Mouse (Mus musculus) CH12.LX (cell line): Measurements from ENCODE around the gene Cd81. TPM values are rescaled to one million over a fixed set of nuclear protein-coding genes. Genes with fewer than 3 reads are reported as not detected.

ENCODE experiments used
- DNase-seq: peaks from one replicate; pipeline ENCODE4 v3.0.0-alpha.2; 2013; ENCODE audit errors: extremely low read depth
- H3K27ac ChIP-seq: 2 replicates; pipeline ENCODE4 v1.5.1; 2012; ENCODE audit warnings: low read depth, mild to moderate bottlenecking, control low read depth, moderate library complexity; ENCODE audit not compliant: insufficient read depth
- H3K27me3 ChIP-seq: replicated peaks from 2 replicates; pipeline ENCODE3; 2012; ENCODE audit warnings: inconsistent platforms
- H3K36me3 ChIP-seq, 2 experiments: replicated peaks in 1 of 2; 2 replicates each; pipeline versions ENCODE3 to v1.6.1; 2012; ENCODE audit warnings: inconsistent platforms in 1 of 2, low read length in 1 of 2, mild to moderate bottlenecking in 1 of 2, mixed read lengths in 1 of 2, moderate library complexity in 1 of 2; ENCODE audit not compliant: control insufficient read depth in 1 of 2, insufficient read depth in 1 of 2
- H3K4me1 ChIP-seq, 2 experiments: 2 replicates each; pipeline ENCODE4 v1.6.1; 2012; ENCODE audit warnings: inconsistent platforms in 1 of 2, moderate library complexity in 1 of 2; ENCODE audit not compliant: insufficient read depth in 2 of 2, control insufficient read depth in 1 of 2
- H3K4me2 ChIP-seq: 2 replicates; pipeline ENCODE4 v1.6.1; 2012; ENCODE audit warnings: low read depth, mild to moderate bottlenecking, control low read depth; ENCODE audit not compliant: poor library complexity, insufficient read depth, severe bottlenecking
- H3K4me3 ChIP-seq, 3 experiments: fragments of 150-350 bp in 1 of 3; sonication (generic) in 1 of 3; replicated peaks in 1 of 3; 2 replicates each; pipeline versions ENCODE3 to v1.5.1; 2011 to 2012; ENCODE audit warnings: low read depth in 2 of 3, low read length in 2 of 3, mild to moderate bottlenecking in 2 of 3, moderate library complexity in 2 of 3, control low read depth in 1 of 3, improper control_type of control experiment in 1 of 3, inconsistent platforms in 1 of 3, mixed read lengths in 1 of 3; ENCODE audit not compliant: poor library complexity in 1 of 3
- H3K79me2 ChIP-seq: replicated peaks from 2 replicates; pipeline ENCODE4 v1.6.1; 2012; ENCODE audit warnings: mild to moderate bottlenecking, moderate library complexity; ENCODE audit not compliant: control insufficient read depth, poor library complexity, insufficient read depth, severe bottlenecking; ENCODE audit errors: extremely low read depth
- H3K9ac ChIP-seq: 2 replicates; pipeline ENCODE4 v1.6.1; 2012; ENCODE audit warnings: low read depth, mild to moderate bottlenecking, control low read depth, moderate library complexity; ENCODE audit not compliant: insufficient read depth
- H3K9me3 ChIP-seq: replicated peaks from 2 replicates; pipeline ENCODE3; 2012; ENCODE audit warnings: low read length, inconsistent platforms, mixed read lengths
- BHLHE40 ChIP-seq: IDR thresholded peaks from 2 replicates; pipeline ENCODE4 v1.6.1; 2011; ENCODE audit warnings: mild to moderate bottlenecking, low read depth, low read length, improper control_type of control experiment
- CHD1 ChIP-seq: IDR thresholded peaks from 2 replicates; pipeline ENCODE4 v1.6.1; 2012; ENCODE audit warnings: low read depth, low read length, improper control_type of control experiment, inconsistent platforms
- CTCF ChIP-seq, 2 experiments: IDR thresholded peaks in 1 of 2; conservative IDR thresholded peaks in 1 of 2; 2 replicates each; pipeline ENCODE4 v1.5.1; 2011 to 2012; ENCODE audit warnings: low read depth in 2 of 2, low read length in 2 of 2, improper control_type of control experiment in 1 of 2, inconsistent platforms in 1 of 2, mild to moderate bottlenecking in 1 of 2, moderate library complexity in 1 of 2
- E2F4 ChIP-seq: IDR thresholded peaks from 2 replicates; pipeline ENCODE4 v1.6.1; 2011; ENCODE audit warnings: low read depth, low read length, improper control_type of control experiment; ENCODE audit not compliant: insufficient replicate concordance
- ELF1 ChIP-seq: IDR thresholded peaks from 2 replicates; pipeline ENCODE4 v1.6.1; 2014; ENCODE audit warnings: low read depth, mild to moderate bottlenecking, inconsistent platforms, low read length, improper control_type of control experiment
- IRF4 ChIP-seq: IDR thresholded peaks from 2 replicates; pipeline ENCODE4 v1.6.1; 2014; ENCODE audit warnings: low read depth, mild to moderate bottlenecking, inconsistent platforms, low read length, improper control_type of control experiment
- JUND ChIP-seq: conservative IDR thresholded peaks from 2 replicates; pipeline ENCODE4 v1.6.1; 2011; ENCODE audit warnings: low read depth, low read length, improper control_type of control experiment
- KAT2A ChIP-seq: IDR thresholded peaks from 2 replicates; pipeline ENCODE4 v1.6.1; 2012; ENCODE audit warnings: low read length, improper control_type of control experiment, inconsistent platforms; ENCODE audit not compliant: insufficient replicate concordance
- MAFK ChIP-seq: IDR thresholded peaks from 2 replicates; pipeline ENCODE4 v1.6.1; 2011; ENCODE audit warnings: low read length, improper control_type of control experiment; ENCODE audit not compliant: insufficient replicate concordance
- MAZ ChIP-seq: IDR thresholded peaks from 2 replicates; pipeline ENCODE4 v1.6.1; 2012; ENCODE audit warnings: low read depth, mild to moderate bottlenecking, inconsistent platforms, low read length, improper control_type of control experiment, moderate library complexity
- MEF2A ChIP-seq: IDR thresholded peaks from 2 replicates; pipeline ENCODE4 v1.6.1; 2014; ENCODE audit warnings: low read depth, mild to moderate bottlenecking, inconsistent platforms, low read length, improper control_type of control experiment, borderline replicate concordance
- MYC ChIP-seq: IDR thresholded peaks from 2 replicates; pipeline ENCODE4 v1.6.1; 2011; ENCODE audit warnings: low read depth, mild to moderate bottlenecking, improper control_type of control experiment, low read length
- NRF1 ChIP-seq: IDR thresholded peaks from 2 replicates; pipeline ENCODE4 v1.6.1; 2014; ENCODE audit warnings: low read depth, mild to moderate bottlenecking, inconsistent platforms, low read length, improper control_type of control experiment, moderate library complexity
- POLR2A ChIP-seq: IDR thresholded peaks from 2 replicates; pipeline ENCODE4 v1.6.1; 2011; ENCODE audit warnings: low read depth, mild to moderate bottlenecking, improper control_type of control experiment, low read length
- RAD21 ChIP-seq: IDR thresholded peaks from 2 replicates; pipeline ENCODE4 v1.6.1; 2011; ENCODE audit warnings: low read depth, mild to moderate bottlenecking, low read length, improper control_type of control experiment, moderate library complexity
- RCOR1 ChIP-seq: conservative IDR thresholded peaks from 2 replicates; pipeline ENCODE4 v1.6.1; 2012; ENCODE audit warnings: low read depth, mild to moderate bottlenecking, inconsistent platforms, low read length, improper control_type of control experiment
- USF1 ChIP-seq: IDR thresholded peaks from 2 replicates; pipeline ENCODE4 v1.6.1; 2014; ENCODE audit warnings: low read depth, mild to moderate bottlenecking, inconsistent platforms, low read length, improper control_type of control experiment
- ZC3H11A ChIP-seq: IDR thresholded peaks from 2 replicates; pipeline ENCODE4 v1.6.1; 2012; ENCODE audit warnings: low read depth, mild to moderate bottlenecking, inconsistent platforms, low read length, improper control_type of control experiment
- ZNF384 ChIP-seq: IDR thresholded peaks from 2 replicates; pipeline ENCODE4 v1.6.1; 2012; ENCODE audit warnings: low read depth, low read length, improper control_type of control experiment, inconsistent platforms
- dilution Hi-C: fragments of 300-500 bp; cut with MboI; formaldehyde crosslinking; loops from 2 replicates; pipeline ENCODE4 v1.14.3; 2020; ENCODE audit warnings: low sequenced_read_pairs; ENCODE audit not compliant: extremely low pct_unique_long_range_greater_than_20kb, extremely low pct_ligation_motif_present
- in situ Hi-C: fragments of 300-500 bp; cut with MboI; formaldehyde crosslinking; loops from 3 replicates; pipeline ENCODE4 v1.14.3; 2019; ENCODE audit warnings: low sequenced_read_pairs, low pct_ligation_motif_present, low pct_unique_long_range_greater_than_20kb, mixed read lengths
- polyA plus RNA-seq: library from polyadenylated mRNA; unstranded; fragments of >175 nt; gene quantifications from 2 replicates; pipeline ENCODE4 v1.2.1, GENCODE M21; 2012; ENCODE audit warnings: low read depth; ENCODE audit not compliant: insufficient read length
- total RNA-seq, 2 experiments: library from RNA; depleted of rRNA; stranded (reverse); fragments of 300-350 nt in 1 of 2; fragments of >200 nt in 1 of 2; gene quantifications; 2 replicates each; pipeline ENCODE4 v1.2.3; 2012 to 2014

Cd81 gene
- total and polyA plus RNA-seq, 3 experiments = 318 to 352 (median 327) TPM

- no peak for TF ChIP-seq E2F4
- no peak for TF ChIP-seq MYC
- TF ChIP-seq JUND = no peak
- no peak for TF ChIP-seq ZC3H11A
- no peak for TF ChIP-seq KAT2A
- no peak for TF ChIP-seq ELF1
- TF ChIP-seq MAZ = no peak
- no peak for TF ChIP-seq ZNF384
- no peak for TF ChIP-seq POLR2A
- TF ChIP-seq CHD1 = no peak
- no peak for TF ChIP-seq USF1
- no peak for TF ChIP-seq CTCF (conservative IDR thresholded peaks at IDR 0.05 in 1 of 2, IDR thresholded peaks at IDR 0.05 in 1 of 2; ENCODE audit: low read depth in 2 of 2, low read length in 2 of 2)
- no peak for TF ChIP-seq IRF4
- TF ChIP-seq RAD21 = no peak
- TF ChIP-seq RCOR1 = no peak
- no peak for TF ChIP-seq BHLHE40
- TF ChIP-seq MAFK = no peak
- no peak for TF ChIP-seq MEF2A
- TF ChIP-seq NRF1 = no peak
- TF ChIP-seq, all 38 proteins: peak for 0
- Histone ChIP-seq H3K27ac (no peak overlapping the region), H3K4me3 (no peak overlapping the region), H3K4me2 (no peak overlapping the region), H3K79me2 (no peaks in the 10 kb centered on the region), H3K9ac (no peak overlapping the region), H3K9me3 (peaks cover 14% of the 10 kb centered on the region), H3K27me3 (peaks cover 64% of the 10 kb centered on the region), H3K4me1 (peaks cover 4 to 15% of the 10 kb centered on the region in 2 experiments; a peak in 3 of 4 replicates), H3K36me3 (no peaks in the 10 kb centered on the region)
- in situ Hi-C loops = no loop called here
- dilution Hi-C loops = no loop called here
- no peak for DNase-seq
Observed at GRCm38 (mm10) chr7:143116521-143116920, 64.0 kb downstream of the Cd81 start.

Other genes starting within 250 kb of the Cd81 start
- not detected in 2 replicates for gene Th, start 121.6 kb upstream of the Cd81 start, total RNA-seq (2012; rRNA removed)
- not detected in 2 replicates for gene Th, start 121.6 kb upstream of the Cd81 start, total RNA-seq (2014; rRNA removed)
- not detected in 2 replicates for gene Th, start 121.6 kb upstream of the Cd81 start, polyA plus RNA-seq
- not detected in 2 replicates for gene Ascl2, start 83.5 kb upstream of the Cd81 start, total RNA-seq (2012; rRNA removed)
- not detected in 2 replicates for gene Ascl2, start 83.5 kb upstream of the Cd81 start, total RNA-seq (2014; rRNA removed)
- gene Ascl2, start 83.5 kb upstream of the Cd81 start, polyA plus RNA-seq = not detected in 2 replicates
- 27.2 and 28.2 TPM in 2 replicates for gene Tspan32, start 47.7 kb upstream of the Cd81 start, total RNA-seq (2012; rRNA removed)
- 34.5 and 40.5 TPM in 2 replicates for gene Tspan32, start 47.7 kb upstream of the Cd81 start, total RNA-seq (2014; rRNA removed)
- 28.6 and 29.9 TPM in 2 replicates for gene Tspan32, start 47.7 kb upstream of the Cd81 start, polyA plus RNA-seq
- 49.8 and 58.7 TPM in 2 replicates for gene Tssc4, start 16.5 kb downstream of the Cd81 start, total RNA-seq (2012; rRNA removed)
- gene Tssc4, start 16.5 kb downstream of the Cd81 start, total RNA-seq (2014; rRNA removed) = 47.3 and 55.1 TPM in 2 replicates
- gene Tssc4, start 16.5 kb downstream of the Cd81 start, polyA plus RNA-seq = 44.1 and 49.6 TPM in 2 replicates
- gene Trpm5, start 41.9 kb downstream of the Cd81 start, total RNA-seq (2012; rRNA removed) = 1.3 and 1.5 TPM in 2 replicates
- 1.1 and 1.4 TPM in 2 replicates for gene Trpm5, start 41.9 kb downstream of the Cd81 start, total RNA-seq (2014; rRNA removed)
- gene Trpm5, start 41.9 kb downstream of the Cd81 start, polyA plus RNA-seq = 1.7 and 3.0 TPM in 2 replicates
- gene Kcnq1, start 53.6 kb downstream of the Cd81 start, total RNA-seq (2012; rRNA removed) = not detected in 2 replicates
- not detected in 2 replicates for gene Kcnq1, start 53.6 kb downstream of the Cd81 start, total RNA-seq (2014; rRNA removed)
- not detected in 2 replicates for gene Kcnq1, start 53.6 kb downstream of the Cd81 start, polyA plus RNA-seq